Mouse (Mus musculus): ENCODE results near the gene Cope. TPM values are rescaled to one million over a fixed set of nuclear protein-coding genes. Genes with fewer than 3 reads are reported as not detected.

Gene Cope
- total RNA-seq, 2 experiments from 2014 or later: 137 to 145 TPM

GRCm38 (mm10) chr8:70352657-70353151 lies 50.4 kb downstream of the Cope start:
- TF ChIP-seq CTCF (IDR thresholded peaks at IDR 0.05): no peak
- intact Hi-C loops (cut with DNase I): loop anchor here (5.0 to 10.0 kb wide), 2 partner anchors 65 to 152 kb away; partner anchors contain the start of gene Rex1bd
- peak in 1 of 2 experiments; percentile 57 for DNase-seq (ENCODE audit: extremely low spot score in 1 of 2, low spot score in 2 of 2)
- H3K4me3 ChIP-seq: peak overlapping the region; percentile 87
- H3K27ac ChIP-seq: peak overlapping the region; percentile 82

GRCm38 (mm10) chr8:70353194-70353817 lies 51.0 kb downstream of the Cope start, which contains the start of gene Upf1:
Gene Upf1, minus strand, starts transcription at chr8:70353278.
- DNase-seq (ENCODE audit: extremely low spot score in 1 of 2, low spot score in 2 of 2): peak; percentile 100
- intact Hi-C loops (cut with DNase I): loop anchor here (5.0 to 10.0 kb wide), 2 partner anchors 64 to 151 kb away; partner anchors contain the start of gene Rex1bd
- TF ChIP-seq CTCF (IDR thresholded peaks at IDR 0.05): no peak
- H3K27ac ChIP-seq: peak within 1 kb of the TSS; percentile 90
- H3K4me3 ChIP-seq: peak within 1 kb of the TSS; percentile 87

- no peak for TF ChIP-seq CTCF (IDR thresholded peaks at IDR 0.05)
- intact Hi-C loops (cut with DNase I): loop anchor here (5.0 to 10.0 kb wide), 2 partner anchors 63 to 151 kb away; partner anchors contain the start of gene Rex1bd
- no peak for DNase-seq (ENCODE audit: extremely low spot score in 1 of 2, low spot score in 2 of 2)
These were observed 51.7 kb downstream of the Cope start for GRCm38 (mm10) chr8:70354004-70354403.

DNA sequence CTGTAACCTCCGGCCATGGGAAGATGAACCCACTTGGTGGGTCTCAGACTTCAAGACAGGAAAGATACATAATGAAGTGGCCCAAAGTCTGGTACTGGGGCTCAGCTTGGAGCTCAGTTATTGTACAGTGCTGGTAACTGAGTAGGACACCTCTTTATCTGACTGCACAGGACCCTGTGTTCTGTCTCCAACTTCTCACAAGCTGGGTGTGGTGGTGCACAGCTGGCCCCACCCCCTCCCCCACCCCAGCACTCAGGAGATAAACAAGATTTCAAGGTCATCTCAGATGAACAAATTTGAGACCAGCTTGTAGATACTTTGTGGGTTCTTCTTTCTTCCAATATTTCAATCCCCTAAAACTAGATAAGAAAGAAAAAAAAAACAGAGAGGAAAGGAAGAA lies 53.8 kb downstream of the Cope start:
- no peak for TF ChIP-seq CTCF (IDR thresholded peaks at IDR 0.05)
- Histone ChIP-seq H3K27ac (no peak overlapping the region), H3K4me3 (no peak overlapping the region)
- intact Hi-C loops (cut with DNase I): loop anchor here (10.0 kb wide), 1 partner anchor 149 kb away; the partner anchor contains the start of gene Rex1bd
- no peak for DNase-seq (ENCODE audit: extremely low spot score in 1 of 2, low spot score in 2 of 2)

More at GRCm38 (mm10) chr8:70354004-70354403, 51.7 kb downstream of the Cope start:
- H3K4me3 ChIP-seq: peak overlapping the region; percentile 87
- H3K27ac ChIP-seq: peak overlapping the region; percentile 90

- no peak for TF ChIP-seq CTCF (IDR thresholded peaks at IDR 0.05)
- H3K4me3 ChIP-seq: no peak overlapping the region
- H3K27ac ChIP-seq: no peak overlapping the region
- intact Hi-C loops (cut with DNase I): loop anchor here (10.0 kb wide), 1 partner anchor 145 kb away; the partner anchor contains the start of gene Rex1bd
- DNase-seq (ENCODE audit: extremely low spot score in 1 of 2, low spot score in 2 of 2): no peak
These were observed 57.1 kb downstream of the Cope start for GRCm38 (mm10) chr8:70359411-70359810.

- H3K27ac ChIP-seq: no peak overlapping the region
- no peak for DNase-seq (ENCODE audit: extremely low spot score in 1 of 2, low spot score in 2 of 2)
- no peak overlapping the region for H3K4me3 ChIP-seq
- peak; percentile 12 for TF ChIP-seq CTCF (IDR thresholded peaks at IDR 0.05)
- intact Hi-C loops (cut with DNase I): no loop called here
These were observed 58.5 kb downstream of the Cope start for GRCm38 (mm10) chr8:70360769-70361168.

DNA sequence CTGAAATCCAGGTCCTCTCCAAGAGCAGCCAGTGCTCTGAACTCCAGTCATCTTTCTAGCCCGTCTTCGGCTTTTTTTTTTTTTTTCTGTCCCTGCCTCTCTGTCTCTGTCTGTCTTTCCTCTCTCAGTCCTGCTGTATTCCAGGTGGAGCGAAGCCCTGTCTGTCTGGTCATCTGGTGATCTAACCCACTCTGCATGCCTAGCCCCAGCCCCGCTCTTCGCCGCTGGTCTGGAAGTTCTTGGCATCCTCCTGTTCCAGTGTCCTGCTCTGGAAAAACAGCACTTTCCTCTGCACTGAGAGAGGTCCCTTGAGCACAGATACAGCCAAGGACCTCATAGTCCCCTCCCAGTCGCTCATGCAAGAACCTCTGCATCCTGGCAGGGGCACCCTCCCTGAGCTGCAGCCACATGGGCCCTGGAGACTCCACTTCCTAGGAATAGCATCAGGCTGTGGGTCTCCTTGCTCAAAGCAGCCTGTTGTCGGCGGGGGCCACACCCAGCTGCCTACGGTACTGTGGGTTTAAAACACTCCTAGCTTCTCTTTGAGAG lies 59.2 kb downstream of the Cope start:
- intact Hi-C loops (cut with DNase I): no loop called here
- H3K4me3 ChIP-seq: no peak overlapping the region

More for the DNA sequence above, 59.2 kb downstream of the Cope start:
- DNase-seq (ENCODE audit: extremely low spot score in 1 of 2, low spot score in 2 of 2): no peak
- TF ChIP-seq CTCF (IDR thresholded peaks at IDR 0.05): no peak
- H3K27ac ChIP-seq: no peak overlapping the region

Other genes starting within 250 kb of the Cope start
- 1 to 10 TPM; 3.4 to 6.2 TPM for gene Tm6sf2, start 229.6 kb upstream of the Cope start, total RNA-seq (2021)
- 100 to 1,000 TPM; 101 to 106 TPM for gene Hapln4, start 219.1 kb upstream of the Cope start, total RNA-seq (2021)
- 100 to 1,000 TPM; 175 to 186 TPM for gene Ncan, start 181.6 kb upstream of the Cope start, total RNA-seq (2021)
- gene Nr2c2ap, start 171.2 kb upstream of the Cope start, total RNA-seq (2021): 10 to 100 TPM; 20.7 to 22.0 TPM
- gene Rfxank, start 163.4 kb upstream of the Cope start, total RNA-seq (2021): 10 to 100 TPM; 13.1 to 14.2 TPM
- 10 to 100 TPM; 46.6 to 47.9 TPM for gene Borcs8, start 163.0 kb upstream of the Cope start, total RNA-seq (2021)
- under 1 TPM in 1 of 2 experiments, not detected in 1; 0.36 TPM for gene Mef2b, start 162.8 kb upstream of the Cope start, total RNA-seq (2021)
- gene Tmem161a, start 130.2 kb upstream of the Cope start, total RNA-seq (2021): 10 to 100 TPM; 46.1 to 52.1 TPM
- gene Slc25a42, start 90.2 kb upstream of the Cope start, total RNA-seq (2021): 10 to 100 TPM; 39.0 to 45.4 TPM
- gene Sugp2, start 68.3 kb upstream of the Cope start, total RNA-seq (2021): 100 to 1,000 TPM; 116 to 117 TPM
- gene Armc6, start 68.1 kb upstream of the Cope start, total RNA-seq (2021): 10 to 100 TPM; 40.8 to 43.1 TPM
- 1 to 10 TPM; 6.9 to 7.3 TPM for gene Homer3, start 19.7 kb upstream of the Cope start, total RNA-seq (2021)
- gene Ddx49, start within 50 bp of the Cope start, total RNA-seq (2021): 10 to 100 TPM; 43.9 to 47.5 TPM
- gene Cers1, start 13.3 kb downstream of the Cope start, total RNA-seq (2021): 100 to 1,000 TPM in 1 of 2 experiments, 10 to 100 TPM in 1; 94.8 to 104 TPM
- gene Gdf1, start 27.3 kb downstream of the Cope start, total RNA-seq (2021): 10 to 100 TPM in 1 of 2 experiments, 1 to 10 TPM in 1; 8.2 to 17.1 TPM
- 10 to 100 TPM; 66.0 to 70.0 TPM for gene Upf1, start 50.8 kb downstream of the Cope start, total RNA-seq (2021)
- gene Comp, start 71.0 kb downstream of the Cope start, total RNA-seq (2021): under 1 TPM; 0.32 to 0.33 TPM
- gene Crtc1, start 137.1 kb downstream of the Cope start, total RNA-seq (2021): 100 to 1,000 TPM; 134 to 153 TPM
- gene Klhl26, start 174.4 kb downstream of the Cope start, total RNA-seq (2021): 10 to 100 TPM; 43.7 to 44.4 TPM
- gene Tmem59l, start 184.8 kb downstream of the Cope start, total RNA-seq (2021): 100 to 1,000 TPM; 295 to 302 TPM
- gene Crlf1, start 190.6 kb downstream of the Cope start, total RNA-seq (2021): 1 to 10 TPM; 2.6 to 3.0 TPM
- 100 to 1,000 TPM; 108 to 110 TPM for gene Rex1bd, start 204.2 kb downstream of the Cope start, total RNA-seq (2021)
- gene Uba52, start 208.3 kb downstream of the Cope start, total RNA-seq (2021): 100 to 1,000 TPM; 788 to 861 TPM
- gene Fkbp8, start 225.2 kb downstream of the Cope start, total RNA-seq (2021): 100 to 1,000 TPM; 392 to 410 TPM
- 10 to 100 TPM; 39.8 to 44.4 TPM for gene Kxd1, start 225.4 kb downstream of the Cope start, total RNA-seq (2021)
- 10 to 100 TPM; 18.6 to 20.8 TPM for gene Ell, start 236.9 kb downstream of the Cope start, total RNA-seq (2021)